Mouse (Mus musculus): ENCODE data around the gene Mib2.
"Not testable (repeated sequence)": the region's sequence is repeated elsewhere in the genome, so short reads cannot be mapped to it uniquely, and the experiment has no call there.

Gene Mib2

DNA sequence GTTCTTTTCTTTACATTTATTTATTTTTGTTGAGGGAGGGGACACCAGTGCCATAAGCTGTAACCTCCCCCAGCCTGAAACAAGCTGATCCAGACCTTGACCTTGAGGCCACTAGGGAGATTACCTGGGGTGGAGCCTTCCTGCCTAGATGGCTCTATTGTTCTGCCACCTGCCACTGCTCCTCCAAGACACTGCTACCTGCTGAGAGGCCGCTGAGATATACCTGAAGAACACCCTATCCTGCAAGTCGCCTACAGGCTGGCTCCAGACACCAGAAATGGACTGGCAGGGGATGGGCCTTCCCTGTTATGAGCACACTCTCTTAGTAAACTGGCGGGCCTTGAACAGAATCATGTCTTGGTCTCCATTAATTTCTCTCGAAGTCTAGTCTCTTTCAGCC, 1.2 kb upstream of the Mib2 start:
- not testable (repeated sequence) for DNase-seq (ENCODE audit: low spot score)

- no peak for DNase-seq (ENCODE audit: low spot score)
Measured at GRCm38 (mm10) chr4:155669598-155670075, 639 bp upstream of the Mib2 start.

DNA sequence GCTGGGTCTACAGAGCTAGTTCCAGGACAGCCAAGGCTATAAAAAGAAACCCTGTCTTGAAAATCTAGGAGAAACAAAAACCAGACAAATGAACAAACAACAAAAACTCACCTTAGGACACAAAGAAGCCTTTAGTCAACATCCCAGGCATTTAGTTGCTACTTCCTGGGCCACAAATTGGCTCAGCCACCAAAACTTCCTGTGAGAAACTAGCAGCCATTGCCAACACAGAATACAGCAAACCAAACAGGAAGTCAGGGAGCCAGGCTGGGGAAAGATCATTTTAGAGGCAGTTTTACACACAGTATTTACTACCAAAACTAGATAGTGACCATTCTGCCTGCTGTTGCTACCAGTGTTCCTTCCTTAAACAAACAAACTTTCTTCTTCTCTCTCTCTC, 2.1 kb downstream of the Mib2 start:
- DNase-seq (ENCODE audit: low spot score) = no peak

- no peak for DNase-seq (ENCODE audit: low spot score)
Measured at GRCm38 (mm10) chr4:155660641-155661040, 8.4 kb downstream of the Mib2 start.

- DNase-seq (ENCODE audit: low spot score) = no peak
Measured at GRCm38 (mm10) chr4:155658961-155659360, 10.0 kb downstream of the Mib2 start.

DNA sequence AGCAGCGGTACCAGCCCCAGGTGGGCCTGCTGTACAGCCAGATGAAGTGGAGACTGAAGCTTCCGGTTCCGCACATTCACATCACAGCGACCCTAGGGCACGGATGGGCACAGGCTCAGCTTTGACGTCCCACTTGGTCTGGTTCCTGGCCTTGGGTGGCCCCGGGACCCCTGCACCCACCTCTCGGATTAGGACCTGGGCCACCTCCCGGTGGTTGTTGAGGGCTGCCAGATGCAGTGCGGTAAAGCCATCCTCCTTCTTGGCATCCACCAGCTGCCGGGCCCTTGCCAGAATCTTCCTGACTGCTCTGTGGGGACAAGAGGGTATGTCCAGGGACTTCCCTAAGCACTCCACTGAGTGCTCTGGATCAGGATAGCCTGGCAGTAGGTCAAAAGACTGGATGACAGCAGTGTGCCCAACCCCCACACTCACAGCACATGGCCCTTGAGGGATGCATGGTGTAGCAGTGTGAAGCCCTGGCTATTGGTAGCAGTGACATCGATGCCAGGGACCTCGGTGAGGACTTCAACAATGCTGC, 12.7 kb downstream of the Mib2 start:
- no peak for DNase-seq (ENCODE audit: low spot score)

DNA sequence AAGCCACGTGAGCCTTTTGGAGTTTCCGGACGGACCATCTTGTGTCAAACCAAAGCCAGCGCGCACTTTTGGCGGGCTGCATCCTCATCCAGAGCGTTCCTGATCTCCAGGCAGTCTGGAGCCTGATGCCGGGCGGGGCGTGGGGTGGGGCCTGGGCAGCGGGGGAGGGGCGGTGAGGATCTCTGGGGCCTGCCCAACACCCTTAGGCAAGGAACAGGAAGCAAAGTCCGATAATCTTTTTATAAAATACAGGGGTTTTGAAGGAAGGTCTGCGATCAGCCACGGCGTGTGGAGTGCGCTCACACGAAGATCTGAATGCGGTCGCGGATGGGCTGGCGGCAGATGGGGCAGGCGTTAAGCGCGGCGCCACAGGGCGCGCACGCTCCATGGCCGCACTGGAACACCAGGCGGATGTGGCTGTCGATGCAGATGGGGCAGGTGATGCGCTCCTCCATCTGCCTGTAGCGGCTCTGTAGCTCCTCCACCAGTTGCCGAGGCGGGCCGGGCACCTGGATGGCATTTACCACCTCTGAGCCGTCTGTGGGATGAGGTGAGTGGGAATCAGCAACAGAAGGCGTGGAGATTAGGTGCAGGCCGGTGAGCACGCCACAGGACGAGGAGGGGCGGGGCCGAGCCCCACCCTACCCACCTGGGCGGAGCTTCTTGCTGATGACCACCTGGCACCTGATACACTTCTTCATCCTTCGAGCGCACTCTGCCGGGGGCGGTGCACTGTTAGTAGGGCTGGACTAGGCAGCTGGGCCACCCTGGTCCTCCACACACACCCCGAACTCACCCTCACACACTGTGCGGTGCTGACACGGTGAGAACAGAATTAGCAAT, 14.3 kb downstream of the Mib2 start:
- peak; percentile 52 for DNase-seq (ENCODE audit: low spot score)

DNA sequence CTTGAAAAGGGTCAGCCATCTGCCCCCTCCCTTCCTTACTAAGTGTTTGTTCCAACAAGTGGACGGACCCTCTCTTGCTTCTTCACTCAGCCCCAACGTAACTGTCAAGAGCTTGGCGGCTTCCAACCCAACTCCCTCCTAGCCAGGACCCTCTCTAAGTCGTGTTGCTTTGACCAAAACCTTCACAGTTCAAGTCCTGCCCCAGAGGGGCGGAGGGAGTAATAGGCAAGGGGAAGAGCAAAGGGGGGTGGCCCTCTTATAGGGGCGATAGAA, 14.9 kb downstream of the Mib2 start:
- DNase-seq (ENCODE audit: low spot score) = no peak

DNA sequence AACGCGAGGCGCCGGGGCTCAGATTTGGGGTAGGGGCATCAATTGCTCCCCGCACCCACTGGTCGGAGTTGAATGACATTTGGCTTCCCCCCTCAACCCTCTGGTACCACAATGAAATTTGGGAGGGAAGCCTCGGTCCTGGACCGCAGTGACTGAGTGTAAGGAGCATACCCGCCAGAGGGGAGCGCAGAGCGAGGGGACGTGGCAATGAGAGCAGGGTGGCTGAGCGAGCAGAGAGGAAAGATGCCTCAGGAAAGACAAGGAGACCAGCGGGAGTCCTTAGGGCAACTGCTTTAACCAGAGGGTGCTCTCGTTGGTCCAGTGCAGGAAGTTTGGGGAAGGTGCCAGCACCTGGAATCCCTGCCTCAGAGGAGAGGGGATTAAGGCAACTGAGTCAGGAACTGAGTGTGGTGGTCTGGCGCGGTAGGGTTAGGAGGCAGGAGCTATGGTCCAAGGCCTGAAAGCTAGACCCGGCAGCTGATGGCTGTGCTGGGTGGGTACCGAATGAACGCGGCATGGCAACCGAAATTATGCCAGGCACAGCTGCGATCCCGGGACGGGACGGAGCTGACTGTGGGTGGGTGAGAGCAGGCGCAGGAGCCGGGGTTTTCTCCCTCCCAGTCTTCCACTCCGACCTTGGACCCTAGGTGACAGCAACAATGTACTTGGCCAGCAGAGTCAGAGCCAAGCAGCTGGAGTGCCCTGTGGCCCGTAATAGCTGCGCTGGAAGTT, 15.4 kb downstream of the Mib2 start:
- no peak for DNase-seq (ENCODE audit: low spot score)

DNA sequence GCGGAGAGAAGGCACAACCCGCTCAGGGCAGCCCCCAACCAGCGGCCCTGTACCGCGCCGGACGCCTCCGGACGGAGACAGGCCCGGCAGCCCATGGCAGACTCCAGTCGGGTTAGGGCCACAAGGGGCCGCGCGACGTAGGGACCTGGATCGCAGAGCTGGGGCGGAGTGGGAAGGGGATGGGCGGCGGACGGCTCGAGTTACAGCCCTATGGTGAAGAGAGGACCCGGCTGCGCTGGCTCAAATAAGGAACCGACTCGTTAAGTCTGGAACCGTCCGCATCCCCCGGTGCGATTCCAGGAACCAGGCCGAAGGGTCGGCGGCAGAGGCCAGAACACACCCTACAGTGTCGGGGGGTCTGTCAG, 15.9 kb downstream of the Mib2 start, which contains the start of gene Mmp23:
Gene Mmp23 (minus strand): TSS at position 299 of the 365 bp plus-strand sequence.
- DNase-seq (ENCODE audit: low spot score) = peak; percentile 21

DNA sequence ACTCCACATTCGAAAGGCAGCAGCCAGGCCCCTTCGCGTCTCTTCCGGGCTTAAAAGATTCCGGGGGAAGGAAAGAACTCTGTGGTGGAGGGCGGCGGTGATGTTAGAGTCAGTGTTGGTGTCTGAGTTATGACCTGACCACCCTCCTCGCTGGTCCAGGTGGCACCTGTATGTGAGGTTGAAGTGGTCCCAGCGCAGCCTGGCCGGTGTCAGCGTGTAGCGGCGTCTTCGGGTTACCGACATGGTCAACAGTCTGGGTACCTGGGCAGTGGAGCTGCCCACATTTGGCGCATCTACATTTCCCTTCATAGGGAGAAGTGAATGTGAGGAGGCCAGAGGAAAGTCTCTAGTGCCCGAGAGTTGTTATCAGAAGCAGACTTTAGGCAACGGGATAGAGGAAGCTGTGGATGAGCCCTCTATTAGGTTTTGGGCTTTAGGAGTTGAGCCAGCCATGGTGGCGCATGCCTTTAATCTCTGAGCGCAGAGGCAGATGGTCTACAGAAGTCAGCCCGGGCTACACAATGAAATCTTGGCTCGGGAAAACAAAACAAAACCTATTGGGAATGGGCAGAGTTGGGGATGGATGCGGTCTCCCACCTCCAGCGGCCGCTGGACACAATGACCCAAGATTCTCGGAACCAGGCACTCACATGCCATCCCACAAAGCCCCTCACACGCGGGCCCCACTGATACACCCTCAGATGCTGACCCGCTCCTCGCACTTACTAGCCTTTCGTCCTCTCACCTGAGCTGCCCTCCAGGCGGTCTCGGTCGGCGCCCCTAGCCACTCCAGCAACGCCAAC, 16.5 kb downstream of the Mib2 start:
- no peak for DNase-seq (ENCODE audit: low spot score)

DNA sequence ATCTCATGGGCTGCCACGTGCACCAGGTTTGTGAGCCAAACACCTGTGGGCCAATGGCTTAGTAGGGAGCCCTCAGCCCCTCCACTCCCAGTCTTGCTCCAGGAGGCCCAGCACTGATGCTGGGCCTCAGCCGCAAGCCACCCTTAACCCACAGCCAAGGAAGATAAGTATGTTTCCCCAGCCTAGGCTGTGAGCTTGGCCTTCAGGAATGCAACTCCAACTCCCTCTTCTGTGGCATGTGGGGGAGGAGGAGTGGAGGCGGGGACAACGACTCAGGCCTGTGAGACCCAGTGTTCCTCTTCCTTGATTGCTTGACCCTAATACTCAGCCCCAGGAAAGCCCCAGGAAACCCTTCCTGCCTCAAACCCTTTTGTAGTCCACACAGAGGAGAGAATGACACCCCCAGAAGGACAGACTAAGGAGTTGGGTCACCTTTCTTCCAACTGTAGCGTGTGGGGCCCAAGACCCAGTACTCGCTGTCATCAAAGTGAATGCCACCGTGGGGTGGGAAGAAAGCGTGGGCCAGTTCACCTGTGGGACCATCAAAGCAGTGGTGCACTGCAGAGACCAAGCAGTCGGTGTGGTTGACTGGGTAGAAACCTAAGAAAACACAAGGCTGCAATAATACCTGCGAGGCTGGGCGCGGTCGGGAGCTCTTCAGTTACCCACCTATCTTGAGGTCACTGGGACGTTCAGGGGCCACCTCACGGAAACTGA, 17.3 kb downstream of the Mib2 start:
- peak; percentile 60 for DNase-seq (ENCODE audit: low spot score)

DNA sequence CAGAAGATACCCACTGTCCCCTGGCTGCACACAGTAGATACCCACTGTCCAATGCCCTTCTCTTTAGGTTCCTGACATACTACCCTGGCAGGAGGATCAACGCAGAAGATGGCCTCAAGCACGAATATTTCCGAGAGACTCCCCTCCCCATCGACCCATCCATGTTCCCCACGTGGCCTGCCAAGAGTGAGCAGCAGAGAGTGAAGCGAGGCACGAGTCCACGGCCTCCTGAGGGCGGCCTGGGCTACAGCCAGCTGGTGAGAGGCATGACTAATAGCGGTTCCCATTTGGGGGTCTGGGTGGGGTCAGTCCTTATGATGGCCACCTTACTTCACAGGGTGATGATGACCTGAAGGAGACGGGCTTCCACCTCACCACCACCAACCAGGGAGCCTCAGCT, 19.6 kb downstream of the Mib2 start:
- no peak for DNase-seq (ENCODE audit: low spot score)

DNA sequence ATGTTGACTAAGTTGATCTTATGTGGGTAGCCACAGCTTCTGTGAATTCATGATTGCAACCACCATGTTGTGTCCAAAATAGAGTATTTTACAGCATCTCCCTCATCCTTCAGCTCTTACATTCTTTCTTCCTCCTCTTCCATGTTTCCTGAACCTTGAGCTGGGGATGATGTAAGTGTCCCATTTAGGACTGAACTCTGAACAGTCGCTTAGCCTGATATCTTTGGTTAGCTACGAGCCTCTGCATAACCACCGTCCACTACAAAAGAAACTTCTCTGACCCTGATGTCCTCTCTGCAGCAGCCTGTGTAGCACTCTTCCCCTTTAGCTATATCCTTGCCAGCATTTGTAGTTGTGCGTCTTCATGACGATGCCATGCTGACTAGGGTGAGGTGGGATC, 23.3 kb downstream of the Mib2 start:
- no peak for DNase-seq (ENCODE audit: low spot score)

DNA sequence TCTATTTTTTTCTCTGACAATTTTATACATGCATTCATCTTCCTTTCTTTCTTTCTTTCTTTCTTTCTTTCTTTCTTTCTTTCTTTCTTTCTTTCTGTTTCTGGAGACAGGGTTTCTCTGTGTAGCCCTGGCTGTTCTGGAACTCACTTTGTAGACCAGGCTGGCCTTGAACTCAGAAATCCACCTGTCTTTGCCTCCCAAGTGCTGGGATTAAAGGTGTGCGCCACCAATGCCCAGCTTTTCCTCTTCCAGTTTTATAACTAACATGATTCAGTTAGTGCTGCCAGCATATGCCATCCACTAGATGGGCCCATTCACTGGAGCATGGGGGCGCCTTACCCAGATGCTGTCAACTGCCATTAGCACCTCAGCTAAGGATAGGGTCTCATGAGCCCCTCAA, 23.7 kb downstream of the Mib2 start, which contains the start of gene Gm10563:
Gene Gm10563 (minus strand): TSS at position 101 of the 400 bp plus-strand sequence.
- not testable (repeated sequence) for DNase-seq (ENCODE audit: low spot score)

GRCm38 (mm10) chr4:155643531-155643930, 25.5 kb downstream of the Mib2 start:
- no peak for DNase-seq (ENCODE audit: low spot score)

GRCm38 (mm10) chr4:155635766-155636499, 33.1 kb downstream of the Mib2 start:
- no peak for DNase-seq (ENCODE audit: low spot score)

DNA sequence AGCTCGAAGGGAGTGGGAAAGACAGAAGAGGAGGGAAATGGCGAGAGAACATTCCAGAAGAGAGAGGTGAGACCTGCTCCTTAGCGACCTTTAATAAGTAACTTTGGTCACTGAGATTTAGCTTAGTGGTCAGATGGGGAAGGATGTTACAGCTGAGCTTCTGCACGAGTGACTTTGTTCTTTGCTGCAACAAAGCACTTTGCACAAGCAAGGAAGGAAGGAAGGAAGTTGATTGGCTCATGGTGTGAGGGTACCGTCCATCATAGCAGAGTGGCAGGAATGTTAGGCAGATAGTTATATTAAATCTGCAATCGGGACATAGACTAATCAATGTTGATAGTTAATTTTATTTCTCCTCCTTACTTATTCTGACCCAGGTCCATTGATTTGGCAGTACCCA, 38.7 kb downstream of the Mib2 start:
- DNase-seq (ENCODE audit: low spot score) = no peak

DNA sequence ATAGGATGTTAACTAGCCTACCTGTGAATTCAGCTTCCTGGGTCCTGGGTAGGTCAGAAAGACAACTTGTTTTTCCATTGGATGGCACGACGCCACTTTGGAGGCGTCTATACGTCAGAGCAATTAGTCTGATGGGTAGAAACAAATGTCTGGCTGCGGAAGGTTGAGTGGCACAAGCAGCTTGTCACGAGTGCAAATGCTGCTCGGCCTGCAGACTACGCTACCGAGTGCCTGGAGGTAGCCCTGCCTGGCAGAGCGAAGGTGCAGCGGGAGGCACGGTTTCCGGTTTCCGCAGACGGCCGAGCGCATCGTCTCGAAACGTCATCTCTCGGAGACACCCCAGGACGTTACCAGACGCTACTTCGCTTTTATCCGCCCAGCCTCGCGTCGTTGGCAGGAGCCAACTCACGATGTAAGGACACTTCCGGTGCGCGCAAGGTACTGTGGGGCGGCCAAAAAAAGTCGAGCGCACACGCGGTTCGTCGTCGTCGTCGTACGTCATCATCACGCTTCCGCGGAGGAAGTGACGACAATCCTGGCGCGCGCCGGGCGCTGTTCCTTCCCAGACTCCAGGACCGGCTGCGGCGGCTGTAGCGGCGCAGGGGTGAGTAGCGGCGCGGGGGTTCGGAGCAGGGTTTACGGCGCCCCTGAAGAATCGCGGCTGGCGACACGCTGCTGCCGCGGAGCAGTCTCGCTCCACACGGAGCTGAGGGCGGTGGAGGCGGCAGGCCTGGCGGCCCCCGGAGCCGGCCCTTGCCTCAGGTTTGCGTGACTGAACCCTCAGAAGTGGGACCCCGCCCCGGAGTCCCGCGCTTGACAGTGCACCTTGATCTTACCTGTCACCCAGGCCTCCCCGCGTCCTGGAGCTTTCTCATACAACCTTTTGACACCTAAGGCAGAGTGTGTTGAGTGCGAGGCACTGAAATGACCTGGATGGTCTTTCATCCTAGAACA, 44.4 kb downstream of the Mib2 start, which contains the start of gene Cdk11b:
Gene Cdk11b (plus strand): TSS at position 517 of the 954 bp plus-strand sequence.
- DNase-seq (ENCODE audit: low spot score) = peak; percentile 97

DNA sequence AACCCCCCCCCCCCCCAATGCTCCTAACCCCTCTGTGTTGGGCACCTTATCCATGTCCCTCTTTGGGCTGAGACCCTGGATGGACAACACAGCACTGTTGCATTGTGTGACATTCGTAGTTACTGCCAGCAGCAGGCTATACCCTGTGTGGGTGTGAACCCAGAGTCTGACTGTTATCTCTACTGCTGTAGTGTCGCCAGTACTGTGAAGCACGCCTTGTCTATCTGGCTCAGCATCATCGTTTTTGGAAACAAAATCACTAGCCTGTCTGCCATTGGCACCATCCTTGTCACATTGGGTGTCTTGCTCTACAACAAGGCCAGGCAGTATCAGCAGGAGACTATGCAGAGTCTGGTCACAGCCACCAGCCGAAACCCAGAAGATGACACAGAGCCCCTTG, 50.7 kb downstream of the Mib2 start:
- no peak for DNase-seq (ENCODE audit: low spot score)
